Mouse (Mus musculus): ENCODE measurements around the gene Folr1. TPM values are rescaled to one million over a fixed set of nuclear protein-coding genes. Genes with fewer than 3 reads are reported as not detected.

Folr1 gene
- 41.9 TPM for polyA plus RNA-seq (2014; fragmentation: Illumina TruSeq; extraction: RNeasy Lipid Tissue Mini Kit (QIAGEN cat#74804); ENCODE audit: low read depth, low replicate concordance)

GRCm38 (mm10) chr7:101870629-101871028, at the start of gene Folr1:
TSS of gene Folr1 (minus strand) at chr7:101870788.

GRCm38 (mm10) chr7:101906287-101906681, 35.7 kb upstream of the Folr1 start, which contains the start of gene Tomt:
TSS of gene Tomt (minus strand) at chr7:101906359.

GRCm38 (mm10) chr7:101905561-101906286, 35.1 kb upstream of the Folr1 start, which contains the start of gene Lamtor1:
TSS of gene Lamtor1 (plus strand) at chr7:101905904.

GRCm38 (mm10) chr7:101863415-101863814, 7.2 kb downstream of the Folr1 start, which contains the start of gene Anapc15:
TSS of gene Anapc15 (plus strand) at chr7:101863715.

GRCm38 (mm10) chr7:101857094-101857493, 13.5 kb downstream of the Folr1 start, which contains the start of gene Folr2:
TSS of gene Folr2 (minus strand) at chr7:101857194.

GRCm38 (mm10) chr7:101837606-101838471, 32.7 kb downstream of the Folr1 start, which contains the start of gene Inppl1:
TSS of gene Inppl1 (minus strand) at chr7:101838229.

GRCm38 (mm10) chr7:101817861-101818401, 52.7 kb downstream of the Folr1 start, which contains the start of gene Phox2a:
TSS of gene Phox2a (plus strand) at chr7:101818313.

Other genes with a start within 250 kb of the Folr1 start
- 54.5 TPM for gene Clpb, start 207.2 kb downstream of the Folr1 start, polyA plus RNA-seq (2014; fragmentation: Illumina TruSeq; extraction: RNeasy Lipid Tissue Mini Kit (QIAGEN cat#74804); ENCODE audit: low read depth, low replicate concordance)
- gene Phox2a, start 52.5 kb downstream of the Folr1 start, polyA plus RNA-seq (2014; fragmentation: Illumina TruSeq; extraction: RNeasy Lipid Tissue Mini Kit (QIAGEN cat#74804); ENCODE audit: low read depth, low replicate concordance): not detected
- gene Inppl1, start 32.6 kb downstream of the Folr1 start, polyA plus RNA-seq (2014; fragmentation: Illumina TruSeq; extraction: RNeasy Lipid Tissue Mini Kit (QIAGEN cat#74804); ENCODE audit: low read depth, low replicate concordance): 45.5 TPM
- gene Folr2, start 13.6 kb downstream of the Folr1 start, polyA plus RNA-seq (2014; fragmentation: Illumina TruSeq; extraction: RNeasy Lipid Tissue Mini Kit (QIAGEN cat#74804); ENCODE audit: low read depth, low replicate concordance): 58.4 TPM
- 26.5 TPM for gene Anapc15, start 7.1 kb downstream of the Folr1 start, polyA plus RNA-seq (2014; fragmentation: Illumina TruSeq; extraction: RNeasy Lipid Tissue Mini Kit (QIAGEN cat#74804); ENCODE audit: low read depth, low replicate concordance)
- gene Lamtor1, start 35.1 kb upstream of the Folr1 start, polyA plus RNA-seq (2014; fragmentation: Illumina TruSeq; extraction: RNeasy Lipid Tissue Mini Kit (QIAGEN cat#74804); ENCODE audit: low read depth, low replicate concordance): 159 TPM
- gene Tomt, start 35.6 kb upstream of the Folr1 start, polyA plus RNA-seq (2014; fragmentation: Illumina TruSeq; extraction: RNeasy Lipid Tissue Mini Kit (QIAGEN cat#74804); ENCODE audit: low read depth, low replicate concordance): 0.65 TPM
- 58.8 TPM for gene Lrrc51, start 63.1 kb upstream of the Folr1 start, polyA plus RNA-seq (2014; fragmentation: Illumina TruSeq; extraction: RNeasy Lipid Tissue Mini Kit (QIAGEN cat#74804); ENCODE audit: low read depth, low replicate concordance)
- 93.3 TPM for gene Numa1, start 63.3 kb upstream of the Folr1 start, polyA plus RNA-seq (2014; fragmentation: Illumina TruSeq; extraction: RNeasy Lipid Tissue Mini Kit (QIAGEN cat#74804); ENCODE audit: low read depth, low replicate concordance)
- gene Il18bp, start 147.9 kb upstream of the Folr1 start, polyA plus RNA-seq (2014; fragmentation: Illumina TruSeq; extraction: RNeasy Lipid Tissue Mini Kit (QIAGEN cat#74804); ENCODE audit: low read depth, low replicate concordance): 9.5 TPM
- gene Rnf121, start 194.7 kb upstream of the Folr1 start, polyA plus RNA-seq (2014; fragmentation: Illumina TruSeq; extraction: RNeasy Lipid Tissue Mini Kit (QIAGEN cat#74804); ENCODE audit: low read depth, low replicate concordance): 26.7 TPM
- 17.4 TPM for gene Xndc1, start 194.7 kb upstream of the Folr1 start, polyA plus RNA-seq (2014; fragmentation: Illumina TruSeq; extraction: RNeasy Lipid Tissue Mini Kit (QIAGEN cat#74804); ENCODE audit: low read depth, low replicate concordance)
- gene Xntrpc, start 194.9 kb upstream of the Folr1 start, polyA plus RNA-seq (2014; fragmentation: Illumina TruSeq; extraction: RNeasy Lipid Tissue Mini Kit (QIAGEN cat#74804); ENCODE audit: low read depth, low replicate concordance): 0.87 TPM
- 1.0 TPM for gene Trpc2, start 212.3 kb upstream of the Folr1 start, polyA plus RNA-seq (2014; fragmentation: Illumina TruSeq; extraction: RNeasy Lipid Tissue Mini Kit (QIAGEN cat#74804); ENCODE audit: low read depth, low replicate concordance)
- 0.36 TPM for gene Art1, start 231.0 kb upstream of the Folr1 start, polyA plus RNA-seq (2014; fragmentation: Illumina TruSeq; extraction: RNeasy Lipid Tissue Mini Kit (QIAGEN cat#74804); ENCODE audit: low read depth, low replicate concordance)
- gene Art5, start 238.7 kb upstream of the Folr1 start, polyA plus RNA-seq (2014; fragmentation: Illumina TruSeq; extraction: RNeasy Lipid Tissue Mini Kit (QIAGEN cat#74804); ENCODE audit: low read depth, low replicate concordance): 2.0 TPM
- gene Chrna10, start 246.0 kb upstream of the Folr1 start, polyA plus RNA-seq (2014; fragmentation: Illumina TruSeq; extraction: RNeasy Lipid Tissue Mini Kit (QIAGEN cat#74804); ENCODE audit: low read depth, low replicate concordance): not detected